Mouse (Mus musculus): ENCODE data around the gene Ezr. TPM values are rescaled to one million over a fixed set of nuclear protein-coding genes. Genes with fewer than 3 reads are reported as not detected.

The Ezr gene
- total and polyA plus RNA-seq, 2 experiments from 2014 or later, result 44.7 to 62.4 TPM

- H3K4me3 ChIP-seq (ENCODE audit: low read length), result no peak overlapping the region
- no peaks in the 10 kb centered on the region; the same call in 1 of the 2 replicates for H3K4me1 ChIP-seq (ENCODE audit: insufficient read depth, low read length)
- H3K9me3 ChIP-seq (ENCODE audit: low read length), result no peaks in the 10 kb centered on the region
- DNase-seq (ENCODE audit: low spot score) (peak; percentile 26), ATAC-seq (no peak)
- no peaks in the 10 kb centered on the region for H3K27me3 ChIP-seq (ENCODE audit: insufficient read depth, low read length)
- H3K36me3 ChIP-seq (ENCODE audit: insufficient read depth, low read length), result no peaks in the 10 kb centered on the region
- no peak for TF ChIP-seq CTCF (IDR thresholded peaks at IDR 0.05; ENCODE audit: low read depth)
- no peak overlapping the region for H3K9ac ChIP-seq (replicated peaks; ENCODE audit: low read length)
- no peak overlapping the region for H3K4me2 ChIP-seq (ENCODE audit: low read depth, low read length)
- no peak overlapping the region for H3K27ac ChIP-seq
- WGBS, result 59% methylated on average over 12 of the region's 12 CpGs
These were observed 11.7 kb upstream of the Ezr start for GRCm38 (mm10) chr17:6794160-6794751.

- H3K36me3 ChIP-seq (ENCODE audit: insufficient read depth, low read length), result no peaks in the 10 kb centered on the region
- ATAC-seq, result peak; percentile 90
- H3K4me1 ChIP-seq (ENCODE audit: insufficient read depth, low read length), result no peaks in the 10 kb centered on the region; the same call in 1 of the 2 replicates
These were observed 7.1 kb upstream of the Ezr start for GRCm38 (mm10) chr17:6789581-6790118.

GRCm38 (mm10) chr17:6789103-6789502, 6.5 kb upstream of the Ezr start:
- H3K4me3 ChIP-seq (ENCODE audit: low read length), result no peak overlapping the region
- no peaks in the 10 kb centered on the region for H3K4me1 ChIP-seq (ENCODE audit: insufficient read depth, low read length)
- H3K9ac ChIP-seq (replicated peaks; ENCODE audit: low read length), result no peak overlapping the region
- ATAC-seq (peak; percentile 67; the same call in 1 of the 2 replicates), DNase-seq (ENCODE audit: low spot score) (peak; percentile 75)
- H3K27me3 ChIP-seq (ENCODE audit: insufficient read depth, low read length), result no peaks in the 10 kb centered on the region
- H3K9me3 ChIP-seq (ENCODE audit: low read length), result no peaks in the 10 kb centered on the region
- no peak overlapping the region for H3K4me2 ChIP-seq (ENCODE audit: low read depth, low read length)
- H3K36me3 ChIP-seq (ENCODE audit: insufficient read depth, low read length), result no peaks in the 10 kb centered on the region
- peak overlapping the region; percentile 63; the same call in 1 of the 2 replicates for H3K27ac ChIP-seq
- TF ChIP-seq CTCF (IDR thresholded peaks at IDR 0.05; ENCODE audit: low read depth), result no peak

More at GRCm38 (mm10) chr17:6789581-6790118, 7.1 kb upstream of the Ezr start:
- H3K4me3 ChIP-seq (ENCODE audit: low read length), result no peak overlapping the region
- no peak overlapping the region for H3K9ac ChIP-seq (replicated peaks; ENCODE audit: low read length)
- no peaks in the 10 kb centered on the region for H3K27me3 ChIP-seq (ENCODE audit: insufficient read depth, low read length)
- H3K27ac ChIP-seq, result peak overlapping the region; percentile 63; the same call in 1 of the 2 replicates
- no peak overlapping the region for H3K4me2 ChIP-seq (ENCODE audit: low read depth, low read length)
- no peaks in the 10 kb centered on the region for H3K9me3 ChIP-seq (ENCODE audit: low read length)
- peak; percentile 38 for TF ChIP-seq CTCF (IDR thresholded peaks at IDR 0.05; ENCODE audit: low read depth)
- 62% methylated on average over 9 of the region's 9 CpGs for WGBS
- DNase-seq (ENCODE audit: low spot score), result peak; percentile 78

- Histone ChIP-seq H3K9ac (replicated peaks; ENCODE audit: low read length) (no peak overlapping the region), H3K4me3 (ENCODE audit: low read length) (no peak overlapping the region), H3K36me3 (ENCODE audit: insufficient read depth, low read length) (no peaks in the 10 kb centered on the region), H3K27me3 (ENCODE audit: insufficient read depth, low read length) (no peaks in the 10 kb centered on the region), H3K27ac (no peak overlapping the region), H3K4me2 (ENCODE audit: low read depth, low read length) (no peak overlapping the region), H3K9me3 (ENCODE audit: low read length) (no peaks in the 10 kb centered on the region), H3K4me1 (ENCODE audit: insufficient read depth, low read length) (no peaks in the 10 kb centered on the region)
- ATAC-seq (no peak), DNase-seq (ENCODE audit: low spot score) (no peak)
- no peak for TF ChIP-seq CTCF (IDR thresholded peaks at IDR 0.05; ENCODE audit: low read depth)
- WGBS, result 82% methylated on average over 4 of the region's 4 CpGs
These were observed 4.7 kb upstream of the Ezr start for GRCm38 (mm10) chr17:6787241-6787640.

GRCm38 (mm10) chr17:6783756-6784357, 1.3 kb upstream of the Ezr start:
- Histone ChIP-seq H3K4me2 (ENCODE audit: low read depth, low read length) (peak overlapping the region; percentile 97), H3K4me3 (ENCODE audit: low read length) (peak overlapping the region; percentile 72; the same call in 1 of the 2 replicates), H3K9me3 (ENCODE audit: low read length) (no peaks in the 10 kb centered on the region), H3K27ac (peak overlapping the region; percentile 79; the same call in 1 of the 2 replicates), H3K9ac (replicated peaks; ENCODE audit: low read length) (no peak overlapping the region), H3K27me3 (ENCODE audit: insufficient read depth, low read length) (no peaks in the 10 kb centered on the region), H3K36me3 (ENCODE audit: insufficient read depth, low read length) (no peaks in the 10 kb centered on the region), H3K4me1 (ENCODE audit: insufficient read depth, low read length) (peaks cover 12% of the 10 kb centered on the region; the same call in 1 of the 2 replicates)
- 42% methylated on average over 10 of the region's 10 CpGs for WGBS
- DNase-seq (ENCODE audit: low spot score), result peak; percentile 44
- ATAC-seq, result no peak
- TF ChIP-seq CTCF (IDR thresholded peaks at IDR 0.05; ENCODE audit: low read depth), result no peak

GRCm38 (mm10) chr17:6783006-6783661, 550 bp upstream of the Ezr start:
- Histone ChIP-seq H3K27me3 (ENCODE audit: insufficient read depth, low read length) (no peaks in the 10 kb centered on the region), H3K9me3 (ENCODE audit: low read length) (no peaks in the 10 kb centered on the region), H3K4me3 (ENCODE audit: low read length) (peak overlapping the region; percentile 72), H3K9ac (replicated peaks; ENCODE audit: low read length) (peak overlapping the region; percentile 63), H3K4me2 (ENCODE audit: low read depth, low read length) (peak overlapping the region; percentile 97), H3K27ac (peak overlapping the region; percentile 79), H3K4me1 (ENCODE audit: insufficient read depth, low read length) (peaks cover 14% of the 10 kb centered on the region; the same call in 1 of the 2 replicates), H3K36me3 (ENCODE audit: insufficient read depth, low read length) (no peaks in the 10 kb centered on the region)
- WGBS, result under 1% methylated on average over 50 of the region's 58 CpGs
- peak; percentile 64 for ATAC-seq
- no peak for TF ChIP-seq CTCF (IDR thresholded peaks at IDR 0.05; ENCODE audit: low read depth)
- peak; percentile 52 for DNase-seq (ENCODE audit: low spot score)
